Mouse (Mus musculus): Measurements from ENCODE around the gene Tas2r115.
"Not testable (repeated sequence)": the region's sequence is repeated elsewhere in the genome, so short reads cannot be mapped to it uniquely, and the experiment has no call there.

Tas2r115 gene

GRCm38 (mm10) chr6:132737935-132738334 lies at the start of gene Tas2r115:
Gene Tas2r115 (minus strand): TSS chr6:132738035.
- DNase-seq (ENCODE audit: low spot score), result no peak

GRCm38 (mm10) chr6:132778062-132778461 lies 40.2 kb upstream of the Tas2r115 start, which contains the start of gene Tas2r136:
Gene Tas2r136 (minus strand): TSS chr6:132778162.
- no peak for DNase-seq (ENCODE audit: low spot score)

GRCm38 (mm10) chr6:132761831-132762230 lies 24.0 kb upstream of the Tas2r115 start, which contains the start of gene Tas2r102:
Gene Tas2r102 (plus strand): TSS chr6:132762131.
- DNase-seq (ENCODE audit: low spot score), result no peak

DNA sequence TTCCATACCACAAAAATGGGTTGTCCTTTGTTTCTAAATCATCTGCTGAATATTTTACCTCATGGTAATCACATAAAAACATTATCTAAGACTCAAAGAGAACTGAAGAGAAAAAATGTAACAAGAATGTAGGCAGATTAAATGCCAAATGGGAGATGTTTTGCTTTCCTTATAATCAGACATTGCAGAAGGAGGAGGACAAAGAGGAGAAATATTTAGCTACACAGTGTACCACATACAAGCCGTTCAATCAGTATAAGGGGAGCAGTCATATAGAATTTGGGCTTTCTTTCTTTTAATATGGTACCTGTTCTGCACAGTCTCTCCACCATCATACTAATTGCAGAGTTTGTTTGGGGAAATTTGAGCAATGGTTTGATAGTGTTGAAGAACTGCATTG lies 16.6 kb upstream of the Tas2r115 start, which contains the start of gene Tas2r124:
Tas2r124 (plus strand) TSS at position 301 of the 400 bp plus-strand sequence.
- DNase-seq (ENCODE audit: low spot score), result no peak

DNA sequence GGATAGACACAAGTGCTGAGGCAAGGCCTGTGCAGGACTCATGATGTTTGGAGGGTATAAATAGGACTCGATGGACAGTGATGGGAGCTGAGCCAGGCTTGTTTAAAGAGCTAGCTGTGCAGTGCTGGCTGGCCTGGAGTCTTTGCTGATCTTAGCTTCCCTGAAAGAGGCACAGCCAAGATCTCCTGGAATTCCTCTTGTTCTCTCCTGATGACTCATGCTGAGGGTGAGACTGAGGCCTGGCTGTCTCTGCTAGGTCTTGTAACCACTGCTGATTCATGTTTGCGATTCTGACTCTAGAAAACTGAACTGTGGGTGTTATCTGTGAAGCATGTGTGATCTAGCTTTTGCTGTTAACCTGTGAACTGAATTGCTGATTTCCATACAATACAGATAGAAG lies 12.4 kb upstream of the Tas2r115 start:
- DNase-seq (ENCODE audit: low spot score), result no peak

- DNase-seq (ENCODE audit: low spot score), result no peak
Measured at GRCm38 (mm10) chr6:132711828-132712227, 26.0 kb downstream of the Tas2r115 start, which contains the start of gene Tas2r122. Gene Tas2r122 (minus strand): TSS chr6:132711928.

DNA sequence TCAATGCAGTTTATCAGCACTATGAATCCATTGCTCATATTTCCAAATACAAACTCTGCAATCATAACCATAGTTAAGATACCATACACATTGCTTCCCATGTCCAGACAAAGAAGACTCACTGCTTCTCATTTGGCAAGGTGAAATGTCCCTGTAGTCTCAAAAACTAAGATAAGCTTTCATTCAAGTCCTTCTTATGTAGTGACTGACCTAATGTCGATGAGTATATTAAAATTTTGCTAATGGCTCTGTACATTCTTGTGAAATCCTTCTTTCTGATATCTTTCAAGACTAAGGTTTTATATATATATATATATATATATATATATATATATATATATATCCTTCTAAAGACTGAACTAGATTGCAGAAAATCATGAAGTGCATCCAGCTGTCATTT lies 36.9 kb downstream of the Tas2r115 start, which contains the start of gene Tas2r121:
Tas2r121 (minus strand) TSS at position 101 of the 400 bp plus-strand sequence.
- DNase-seq (ENCODE audit: low spot score), result no peak

DNA sequence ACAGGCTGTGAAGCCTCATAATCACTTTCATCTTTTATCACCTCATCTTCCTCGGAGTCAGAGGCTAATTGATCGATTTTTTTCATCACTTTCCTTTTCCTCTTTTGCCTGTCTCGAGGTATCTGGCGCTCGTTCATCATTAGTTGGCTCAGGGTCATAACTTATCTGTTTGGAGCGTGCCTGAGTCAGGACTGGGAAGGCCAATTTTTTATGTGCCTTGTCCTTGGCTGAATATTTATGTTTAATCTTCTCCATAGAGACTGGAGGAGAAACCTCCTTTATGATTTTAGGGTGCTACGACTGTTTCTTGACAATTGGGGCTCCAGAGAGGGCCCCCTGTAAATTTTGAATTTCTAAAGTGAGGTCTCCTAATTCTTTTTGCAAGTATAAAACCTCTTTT lies 46.2 kb downstream of the Tas2r115 start:
- DNase-seq (ENCODE audit: low spot score), result not testable (repeated sequence)
